Mouse (Mus musculus): ENCODE measurements at regions not wholly inside any gene's neighbourhood (a gene's known extent, or its start where the extent isn't known, plus 50 kb on each side); places are given as distances from the start of the nearest gene placed in this dataset.

- Histone ChIP-seq H3K4me1 (ENCODE audit: control insufficient read depth, insufficient read depth, low read length) (no peaks in the 10 kb centered on the region), H3K4me3 (ENCODE audit: control insufficient read depth, low read depth, low read length) (no peak overlapping the region), H3K27me3 (ENCODE audit: control insufficient read depth, insufficient read depth, low read length) (no peaks in the 10 kb centered on the region), H3K27ac (ENCODE audit: control insufficient read depth, insufficient read depth, low read depth, low read length) (no peak overlapping the region), H3K36me3 (ENCODE audit: control insufficient read depth, insufficient read depth, low read length) (no peaks in the 10 kb centered on the region)
- TF ChIP-seq POLR2A (IDR thresholded peaks at IDR 0.05; ENCODE audit: control insufficient read depth, low read depth, low read length) = no peak
- TF ChIP-seq CTCF (IDR thresholded peaks at IDR 0.05; ENCODE audit: control insufficient read depth, insufficient read depth, insufficient replicate concordance, low read depth, low read length) = no peak
Measured at GRCm38 (mm10) chr2:128377680-128378079, 213.3 kb upstream of the Spdye4c start.

- no peaks in the 10 kb centered on the region for H3K4me1 ChIP-seq (ENCODE audit: control insufficient read depth, insufficient read depth, low read length)
- no peaks in the 10 kb centered on the region for H3K27me3 ChIP-seq (ENCODE audit: control insufficient read depth, insufficient read depth, low read length)
- TF ChIP-seq CTCF (IDR thresholded peaks at IDR 0.05; ENCODE audit: control insufficient read depth, insufficient read depth, insufficient replicate concordance, low read depth, low read length) = no peak
- no peak for TF ChIP-seq POLR2A (IDR thresholded peaks at IDR 0.05; ENCODE audit: control insufficient read depth, low read depth, low read length)
- H3K4me3 ChIP-seq (ENCODE audit: control insufficient read depth, low read depth, low read length) = no peak overlapping the region
- H3K27ac ChIP-seq (ENCODE audit: control insufficient read depth, insufficient read depth, low read depth, low read length) = no peak overlapping the region
- no peaks in the 10 kb centered on the region for H3K36me3 ChIP-seq (ENCODE audit: control insufficient read depth, insufficient read depth, low read length)
Measured at GRCm38 (mm10) chr2:128378456-128378855, 212.6 kb upstream of the Spdye4c start.

DNA sequence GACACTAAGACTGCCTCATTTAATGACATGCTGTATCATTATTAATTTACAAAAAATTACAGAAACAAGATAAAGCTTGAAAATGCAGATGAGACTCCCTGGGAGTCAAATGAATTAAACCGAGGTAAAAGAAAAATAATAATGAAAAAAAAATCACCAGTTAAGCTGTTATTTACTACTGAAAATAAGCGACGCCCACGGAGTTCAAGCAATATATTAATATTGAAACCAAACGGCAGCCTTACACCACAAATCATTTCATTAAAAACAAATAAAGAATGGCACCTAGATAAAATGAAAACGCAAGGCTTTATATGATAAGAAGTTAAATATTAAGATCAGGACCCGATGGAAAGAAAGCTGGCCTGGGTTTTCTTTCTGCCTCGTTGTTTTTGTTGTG is 211.9 kb upstream of the Spdye4c start:
- H3K27ac ChIP-seq (ENCODE audit: control insufficient read depth, insufficient read depth, low read depth, low read length) = no peak overlapping the region
- H3K27me3 ChIP-seq (ENCODE audit: control insufficient read depth, insufficient read depth, low read length) = no peaks in the 10 kb centered on the region

GRCm38 (mm10) chr2:128379554-128379953 is 211.5 kb upstream of the Spdye4c start:
- H3K4me3 ChIP-seq (ENCODE audit: control insufficient read depth, low read depth, low read length) = no peak overlapping the region
- no peaks in the 10 kb centered on the region for H3K27me3 ChIP-seq (ENCODE audit: control insufficient read depth, insufficient read depth, low read length)
- H3K27ac ChIP-seq (ENCODE audit: control insufficient read depth, insufficient read depth, low read depth, low read length) = no peak overlapping the region
- TF ChIP-seq POLR2A (IDR thresholded peaks at IDR 0.05; ENCODE audit: control insufficient read depth, low read depth, low read length) (no peak), CTCF (IDR thresholded peaks at IDR 0.05; ENCODE audit: control insufficient read depth, insufficient read depth, insufficient replicate concordance, low read depth, low read length) (no peak)
- H3K36me3 ChIP-seq (ENCODE audit: control insufficient read depth, insufficient read depth, low read length) = no peaks in the 10 kb centered on the region
- no peaks in the 10 kb centered on the region for H3K4me1 ChIP-seq (ENCODE audit: control insufficient read depth, insufficient read depth, low read length)

More for the DNA sequence above, 211.9 kb upstream of the Spdye4c start:
- no peak overlapping the region for H3K4me3 ChIP-seq (ENCODE audit: control insufficient read depth, low read depth, low read length)
- TF ChIP-seq POLR2A (IDR thresholded peaks at IDR 0.05; ENCODE audit: control insufficient read depth, low read depth, low read length) = no peak
- H3K36me3 ChIP-seq (ENCODE audit: control insufficient read depth, insufficient read depth, low read length) = no peaks in the 10 kb centered on the region
- H3K4me1 ChIP-seq (ENCODE audit: control insufficient read depth, insufficient read depth, low read length) = no peaks in the 10 kb centered on the region

- H3K27me3 ChIP-seq (ENCODE audit: control insufficient read depth, insufficient read depth, low read length) = no peaks in the 10 kb centered on the region
Measured at GRCm38 (mm10) chr2:128380581-128380980, 210.4 kb upstream of the Spdye4c start.

GRCm38 (mm10) chr2:128381684-128382205 is 209.3 kb upstream of the Spdye4c start:
- Histone ChIP-seq H3K27me3 (ENCODE audit: control insufficient read depth, insufficient read depth, low read length) (no peaks in the 10 kb centered on the region), H3K4me3 (ENCODE audit: control insufficient read depth, low read depth, low read length) (no peak overlapping the region), H3K27ac (ENCODE audit: control insufficient read depth, insufficient read depth, low read depth, low read length) (no peak overlapping the region), H3K36me3 (ENCODE audit: control insufficient read depth, insufficient read depth, low read length) (no peaks in the 10 kb centered on the region), H3K4me1 (ENCODE audit: control insufficient read depth, insufficient read depth, low read length) (no peaks in the 10 kb centered on the region)
- TF ChIP-seq POLR2A (IDR thresholded peaks at IDR 0.05; ENCODE audit: control insufficient read depth, low read depth, low read length) (no peak), CTCF (IDR thresholded peaks at IDR 0.05; ENCODE audit: control insufficient read depth, insufficient read depth, insufficient replicate concordance, low read depth, low read length) (no peak)

More at GRCm38 (mm10) chr2:128380581-128380980, 210.4 kb upstream of the Spdye4c start:
- Histone ChIP-seq H3K4me1 (ENCODE audit: control insufficient read depth, insufficient read depth, low read length) (no peaks in the 10 kb centered on the region), H3K36me3 (ENCODE audit: control insufficient read depth, insufficient read depth, low read length) (no peaks in the 10 kb centered on the region), H3K27ac (ENCODE audit: control insufficient read depth, insufficient read depth, low read depth, low read length) (no peak overlapping the region), H3K4me3 (ENCODE audit: control insufficient read depth, low read depth, low read length) (no peak overlapping the region)
- no peak for TF ChIP-seq CTCF (IDR thresholded peaks at IDR 0.05; ENCODE audit: control insufficient read depth, insufficient read depth, insufficient replicate concordance, low read depth, low read length)

DNA sequence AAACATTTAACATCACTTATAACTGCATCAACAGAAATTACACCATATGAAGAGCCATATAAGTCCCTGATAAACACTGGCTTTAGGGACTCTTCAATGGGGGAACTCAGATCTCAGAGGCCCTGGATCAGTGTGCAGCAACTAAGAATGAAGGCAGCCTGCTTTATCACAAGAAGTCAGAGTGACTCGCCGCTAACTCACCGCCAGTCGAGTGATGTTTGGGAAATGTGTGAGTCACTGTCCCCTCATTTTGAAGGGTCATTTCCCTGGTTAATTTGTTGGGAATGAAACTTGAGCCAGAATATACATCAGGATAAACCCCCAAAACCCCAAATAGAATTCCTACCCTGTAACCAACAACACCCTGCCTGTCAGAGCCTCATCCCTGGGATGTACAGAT is 208.5 kb upstream of the Spdye4c start:
- Histone ChIP-seq H3K27me3 (ENCODE audit: control insufficient read depth, insufficient read depth, low read length) (no peaks in the 10 kb centered on the region), H3K36me3 (ENCODE audit: control insufficient read depth, insufficient read depth, low read length) (no peaks in the 10 kb centered on the region), H3K27ac (ENCODE audit: control insufficient read depth, insufficient read depth, low read depth, low read length) (no peak overlapping the region), H3K4me1 (ENCODE audit: control insufficient read depth, insufficient read depth, low read length) (no peaks in the 10 kb centered on the region), H3K4me3 (ENCODE audit: control insufficient read depth, low read depth, low read length) (no peak overlapping the region)
- TF ChIP-seq CTCF (IDR thresholded peaks at IDR 0.05; ENCODE audit: control insufficient read depth, insufficient read depth, insufficient replicate concordance, low read depth, low read length) (no peak), POLR2A (IDR thresholded peaks at IDR 0.05; ENCODE audit: control insufficient read depth, low read depth, low read length) (no peak)

- no peak for TF ChIP-seq POLR2A (IDR thresholded peaks at IDR 0.05; ENCODE audit: control insufficient read depth, low read depth, low read length)
- TF ChIP-seq CTCF (IDR thresholded peaks at IDR 0.05; ENCODE audit: control insufficient read depth, insufficient read depth, insufficient replicate concordance, low read depth, low read length) = no peak
- no peak overlapping the region for H3K27ac ChIP-seq (ENCODE audit: control insufficient read depth, insufficient read depth, low read depth, low read length)
- no peaks in the 10 kb centered on the region for H3K4me1 ChIP-seq (ENCODE audit: control insufficient read depth, insufficient read depth, low read length)
- no peaks in the 10 kb centered on the region for H3K27me3 ChIP-seq (ENCODE audit: control insufficient read depth, insufficient read depth, low read length)
- H3K36me3 ChIP-seq (ENCODE audit: control insufficient read depth, insufficient read depth, low read length) = no peaks in the 10 kb centered on the region
- H3K4me3 ChIP-seq (ENCODE audit: control insufficient read depth, low read depth, low read length) = no peak overlapping the region
Measured at GRCm38 (mm10) chr2:128384612-128385011, 206.4 kb upstream of the Spdye4c start.
